Mouse (Mus musculus) heart, embryonic 16.5 days (tissue): ENCODE measurements around the gene Ak9. TPM values are rescaled to one million over a fixed set of nuclear protein-coding genes. Genes with fewer than 3 reads are reported as not detected.

Experiments
- polyA plus RNA-seq: library from polyadenylated mRNA; unstranded; fragments of >200 nt; fragmentation: Nextera tagmentation; extraction: Ambion mirVana; gene quantifications from 2 replicates; pipeline ENCODE4 v1.2.1, GENCODE M21; 2015

Gene Ak9
- polyA plus RNA-seq, 1 experiment from 2014 or later, result 0.26 TPM

Other genes with a start within 250 kb of the Ak9 start
- not detected in 2 replicates for gene Gpr6, start 231.7 kb upstream of the Ak9 start, polyA plus RNA-seq
- 63.5 and 65.9 TPM in 2 replicates for gene Fig4, start 720 bp upstream of the Ak9 start, polyA plus RNA-seq
- gene Zbtb24, start 146.4 kb downstream of the Ak9 start, polyA plus RNA-seq, result 12.9 and 14.4 TPM in 2 replicates
- gene Mical1, start 172.3 kb downstream of the Ak9 start, polyA plus RNA-seq, result 37.7 and 42.5 TPM in 2 replicates
- 55.0 and 59.3 TPM in 2 replicates for gene Smpd2, start 186.4 kb downstream of the Ak9 start, polyA plus RNA-seq
- gene Ppil6, start 186.5 kb downstream of the Ak9 start, polyA plus RNA-seq, result 1.3 and 1.4 TPM in 2 replicates
- 179 and 196 TPM in 2 replicates for gene Cd164, start 215.4 kb downstream of the Ak9 start, polyA plus RNA-seq